Mouse (Mus musculus): ENCODE results near the gene Ier5l. TPM values are rescaled to one million over a fixed set of nuclear protein-coding genes. Genes with fewer than 3 reads are reported as not detected.

The Ier5l gene
- total and polyA plus RNA-seq, 3 experiments = 0.31 to 0.98 (median 0.51) TPM

GRCm38 (mm10) chr2:30463904-30464330, 10.1 kb downstream of the Ier5l start:
- peak overlapping the region in 1 of 3 experiments; percentile 24 for H3K4me3 ChIP-seq (replicated peaks in 1 of 3; ENCODE audit: low read depth in 2 of 3, low read length in 2 of 3, poor library complexity in 1 of 3)
- no peaks in the 10 kb centered on the region for H3K79me2 ChIP-seq (replicated peaks; ENCODE audit: control insufficient read depth, extremely low read depth, insufficient read depth, poor library complexity, severe bottlenecking)
- H3K27ac ChIP-seq (ENCODE audit: insufficient read depth, low read depth) = peak overlapping the region; percentile 7; the same call in 1 of the 2 replicates
- peak; percentile 51; the same call in 1 of the 2 replicates for TF ChIP-seq MXI1 (IDR thresholded peaks at IDR 0.05; ENCODE audit: low read depth, low read length)
- TF ChIP-seq JUND (conservative IDR thresholded peaks at IDR 0.05; ENCODE audit: low read depth, low read length) = peak; percentile 95
- TF ChIP-seq ZC3H11A (IDR thresholded peaks at IDR 0.05; ENCODE audit: low read depth, low read length) = no peak
- no peak for TF ChIP-seq USF2 (conservative IDR thresholded peaks at IDR 0.05; ENCODE audit: low read depth, low read length)
- TF ChIP-seq ELF1 (IDR thresholded peaks at IDR 0.05; ENCODE audit: low read depth, low read length) = peak; percentile 55
- TF ChIP-seq E2F4 (IDR thresholded peaks at IDR 0.05; ENCODE audit: insufficient replicate concordance, low read depth, low read length) = 0 out of 2 replicates have a peak, but pooled peaks have one; percentile 66
- TF ChIP-seq NELFE (IDR thresholded peaks at IDR 0.05; ENCODE audit: low read depth, low read length) = peak; percentile 62; the same call in 1 of the 2 replicates
- no peak for TF ChIP-seq PAX5 (IDR thresholded peaks at IDR 0.05; ENCODE audit: low read length)
- TF ChIP-seq GABPA (IDR thresholded peaks at IDR 0.05; ENCODE audit: insufficient replicate concordance, low read depth, low read length) = no peak
- peak; percentile 89 for TF ChIP-seq MEF2A (IDR thresholded peaks at IDR 0.05; ENCODE audit: borderline replicate concordance, low read depth, low read length)
- peak; percentile 91 for TF ChIP-seq IRF4 (IDR thresholded peaks at IDR 0.05; ENCODE audit: low read depth, low read length)
- TF ChIP-seq HCFC1 (IDR thresholded peaks at IDR 0.05; ENCODE audit: low read depth, low read length) = peak; percentile 62
- 0 out of 2 replicates have a peak, but pooled peaks have one; percentile 66 for TF ChIP-seq MAZ (IDR thresholded peaks at IDR 0.05; ENCODE audit: low read depth, low read length)
- TF ChIP-seq ZKSCAN1 (IDR thresholded peaks at IDR 0.05; ENCODE audit: borderline replicate concordance, low read depth, low read length) = no peak
- peak; percentile 91 for TF ChIP-seq EP300 (IDR thresholded peaks at IDR 0.05; ENCODE audit: low read length)
- TF ChIP-seq POLR2A (IDR thresholded peaks at IDR 0.05; ENCODE audit: low read depth, low read length) = peak; percentile 44; the same call in 1 of the 2 replicates
- peak; percentile 90; the same call in 1 of the 2 replicates for TF ChIP-seq RCOR1 (conservative IDR thresholded peaks at IDR 0.05; ENCODE audit: low read depth, low read length)
- peak; percentile 72 for TF ChIP-seq TCF12 (IDR thresholded peaks at IDR 0.05; ENCODE audit: low read depth, low read length)
- TF ChIP-seq MYC (IDR thresholded peaks at IDR 0.05; ENCODE audit: low read depth, low read length) = peak; percentile 66; the same call in 1 of the 2 replicates
- TF ChIP-seq CTCF (conservative IDR thresholded peaks at IDR 0.05 in 1 of 2, IDR thresholded peaks at IDR 0.05 in 1 of 2; ENCODE audit: low read depth in 2 of 2, low read length in 2 of 2) = no peak
- TF ChIP-seq MAX (IDR thresholded peaks at IDR 0.05; ENCODE audit: low read length) = peak; percentile 84
- no peak for TF ChIP-seq KAT2A (IDR thresholded peaks at IDR 0.05; ENCODE audit: insufficient replicate concordance, low read length)
- TF ChIP-seq SIN3A (IDR thresholded peaks at IDR 0.05; ENCODE audit: low read length) = peak; percentile 95
- peak; percentile 69 for TF ChIP-seq TBP (conservative IDR thresholded peaks at IDR 0.05; ENCODE audit: low read depth, low read length)
- peak; percentile 79 for TF ChIP-seq POLR2AphosphoS2 (IDR thresholded peaks at IDR 0.05; ENCODE audit: low read depth, low read length)
- TF ChIP-seq UBTF (IDR thresholded peaks at IDR 0.05; ENCODE audit: low read depth, low read length) = no peak
- TF ChIP-seq NRF1 (IDR thresholded peaks at IDR 0.05; ENCODE audit: low read depth, low read length) = no peak
- peak; percentile 23; the same call in 1 of the 2 replicates for TF ChIP-seq ZMIZ1 (IDR thresholded peaks at IDR 0.05; ENCODE audit: low read depth, low read length)
- TF ChIP-seq RAD21 (IDR thresholded peaks at IDR 0.05; ENCODE audit: low read depth, low read length) = no peak
- TF ChIP-seq JUN (IDR thresholded peaks at IDR 0.05; ENCODE audit: insufficient read depth, low read depth, low read length) = peak; percentile 92
- TF ChIP-seq USF1 (IDR thresholded peaks at IDR 0.05; ENCODE audit: low read depth, low read length) = no peak
- TF ChIP-seq ETS1 (conservative IDR thresholded peaks at IDR 0.05; ENCODE audit: low read depth, low read length) = peak; percentile 99
- TF ChIP-seq SMC3 (IDR thresholded peaks at IDR 0.05; ENCODE audit: low read depth, low read length) = 0 out of 2 replicates have a peak, but pooled peaks have one; percentile 4
- peak; percentile 71 for TF ChIP-seq BHLHE40 (IDR thresholded peaks at IDR 0.05; ENCODE audit: low read depth, low read length)
- TF ChIP-seq ZNF384 (IDR thresholded peaks at IDR 0.05; ENCODE audit: low read depth, low read length) = no peak
- no peak for TF ChIP-seq CHD1 (IDR thresholded peaks at IDR 0.05; ENCODE audit: low read depth, low read length)
- TF ChIP-seq CHD2 (IDR thresholded peaks at IDR 0.05; ENCODE audit: low read length) = peak; percentile 70
- TF ChIP-seq MAFK (IDR thresholded peaks at IDR 0.05; ENCODE audit: insufficient replicate concordance, low read length) = peak; percentile 89
- H3K36me3 ChIP-seq (replicated peaks in 1 of 2; ENCODE audit: control insufficient read depth in 1 of 2, insufficient read depth in 1 of 2, low read length in 1 of 2) = peaks cover 0 to 4% of the 10 kb centered on the region in 2 experiments
- peaks cover 21% of the 10 kb centered on the region for H3K27me3 ChIP-seq (replicated peaks)
- in situ Hi-C loops (cut with MboI; ENCODE audit: low pct_ligation_motif_present, low pct_unique_long_range_greater_than_20kb, low sequenced_read_pairs) (loop anchor here (10.0 kb wide), 1 partner anchor 251 kb away; no protein-coding TSS in a partner anchor), dilution Hi-C loops (cut with MboI; ENCODE audit: extremely low pct_ligation_motif_present, extremely low pct_unique_long_range_greater_than_20kb, low sequenced_read_pairs) (no loop called here)
- peaks cover 14% of the 10 kb centered on the region for H3K9me3 ChIP-seq (replicated peaks; ENCODE audit: low read length)
- peak; percentile 97 for DNase-seq (ENCODE audit: extremely low read depth)
- H3K4me1 ChIP-seq (ENCODE audit: control insufficient read depth in 1 of 2, insufficient read depth in 2 of 2) = peaks cover 10 to 21% of the 10 kb centered on the region in 2 experiments
- H3K9ac ChIP-seq (ENCODE audit: insufficient read depth, low read depth) = no peak overlapping the region
- no peak overlapping the region for H3K4me2 ChIP-seq (ENCODE audit: insufficient read depth, low read depth, poor library complexity, severe bottlenecking)
